Mouse (Mus musculus): ENCODE measurements around the gene Ank3. TPM values are rescaled to one million over a fixed set of nuclear protein-coding genes. Genes with fewer than 3 reads are reported as not detected.

Gene Ank3
- polyA plus RNA-seq, 1 experiment: 9.3 TPM

- TF ChIP-seq CTCF (IDR thresholded peaks at IDR 0.05; ENCODE audit: extremely low read depth, insufficient read length, insufficient replicate concordance, low read depth, low read length) (no peak), POLR2A (IDR thresholded peaks at IDR 0.05; ENCODE audit: low read depth, low read length) (no peak)
- 96% methylated on average over 18 of the region's 18 CpGs for WGBS
- H3K4me1 ChIP-seq (ENCODE audit: control insufficient read depth, insufficient read depth, insufficient read length, low read length): no peaks in the 10 kb centered on the region; the same call in 1 of the 2 replicates
- no peak overlapping the region for H3K4me3 ChIP-seq (ENCODE audit: low read depth, low read length)
- H3K27ac ChIP-seq (ENCODE audit: insufficient read depth, low read depth, low read length): no peak overlapping the region
- H3K36me3 ChIP-seq (ENCODE audit: control insufficient read depth, insufficient read depth, low read length): no peaks in the 10 kb centered on the region
- H3K27me3 ChIP-seq (ENCODE audit: control insufficient read depth, insufficient read depth, low read length): no peaks in the 10 kb centered on the region
Observed at GRCm38 (mm10) chr10:69892162-69892561, 493.6 kb downstream of the Ank3 start.

DNA sequence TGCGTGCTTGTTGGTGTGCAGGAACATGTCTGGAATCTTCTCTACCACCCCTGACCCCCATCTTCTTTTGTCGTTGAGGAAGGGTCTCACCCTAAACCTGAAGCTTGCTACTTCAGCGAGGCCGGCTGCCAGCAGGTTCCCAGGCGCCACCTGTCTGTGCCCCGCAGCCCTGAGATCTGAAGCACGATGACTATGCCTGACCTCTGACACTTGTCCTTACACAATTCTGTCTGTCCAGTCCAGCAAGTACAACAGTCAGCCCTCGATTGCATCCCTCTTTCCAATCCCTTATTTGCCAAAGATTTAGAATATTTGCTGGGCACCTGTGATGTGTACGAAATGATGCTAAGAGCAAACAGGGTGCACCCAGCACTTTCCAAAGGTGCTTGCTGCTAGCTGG lies 497.0 kb downstream of the Ank3 start:
- TF ChIP-seq CTCF (IDR thresholded peaks at IDR 0.05; ENCODE audit: extremely low read depth, insufficient read length, insufficient replicate concordance, low read depth, low read length) (no peak), POLR2A (IDR thresholded peaks at IDR 0.05; ENCODE audit: low read depth, low read length) (no peak)
- Histone ChIP-seq H3K27ac (ENCODE audit: insufficient read depth, low read depth, low read length) (no peak overlapping the region), H3K36me3 (ENCODE audit: control insufficient read depth, insufficient read depth, low read length) (no peaks in the 10 kb centered on the region), H3K27me3 (ENCODE audit: control insufficient read depth, insufficient read depth, low read length) (no peaks in the 10 kb centered on the region), H3K4me1 (ENCODE audit: control insufficient read depth, insufficient read depth, insufficient read length, low read length) (no peaks in the 10 kb centered on the region; the same call in 1 of the 2 replicates), H3K4me3 (ENCODE audit: low read depth, low read length) (no peak overlapping the region)
- 65% methylated on average over 9 of the region's 9 CpGs for WGBS

GRCm38 (mm10) chr10:69897927-69898326 lies 499.4 kb downstream of the Ank3 start:
- Histone ChIP-seq H3K27ac (ENCODE audit: insufficient read depth, low read depth, low read length) (no peak overlapping the region), H3K4me3 (ENCODE audit: low read depth, low read length) (no peak overlapping the region), H3K4me1 (ENCODE audit: control insufficient read depth, insufficient read depth, insufficient read length, low read length) (no peaks in the 10 kb centered on the region), H3K27me3 (ENCODE audit: control insufficient read depth, insufficient read depth, low read length) (no peaks in the 10 kb centered on the region), H3K36me3 (ENCODE audit: control insufficient read depth, insufficient read depth, low read length) (no peaks in the 10 kb centered on the region)
- 82% methylated on average over 5 of the region's 5 CpGs for WGBS
- TF ChIP-seq CTCF (IDR thresholded peaks at IDR 0.05; ENCODE audit: extremely low read depth, insufficient read length, insufficient replicate concordance, low read depth, low read length) (no peak), POLR2A (IDR thresholded peaks at IDR 0.05; ENCODE audit: low read depth, low read length) (no peak)

GRCm38 (mm10) chr10:69898821-69899220 lies 500.2 kb downstream of the Ank3 start:
- no peaks in the 10 kb centered on the region for H3K27me3 ChIP-seq (ENCODE audit: control insufficient read depth, insufficient read depth, low read length)
- TF ChIP-seq POLR2A (IDR thresholded peaks at IDR 0.05; ENCODE audit: low read depth, low read length) (no peak), CTCF (IDR thresholded peaks at IDR 0.05; ENCODE audit: extremely low read depth, insufficient read length, insufficient replicate concordance, low read depth, low read length) (no peak)
- H3K27ac ChIP-seq (ENCODE audit: insufficient read depth, low read depth, low read length): no peak overlapping the region
- 97% methylated on average over 8 of the region's 8 CpGs for WGBS
- no peak overlapping the region for H3K4me3 ChIP-seq (ENCODE audit: low read depth, low read length)
- H3K36me3 ChIP-seq (ENCODE audit: control insufficient read depth, insufficient read depth, low read length): no peaks in the 10 kb centered on the region
- H3K4me1 ChIP-seq (ENCODE audit: control insufficient read depth, insufficient read depth, insufficient read length, low read length): no peaks in the 10 kb centered on the region

- Histone ChIP-seq H3K4me1 (ENCODE audit: control insufficient read depth, insufficient read depth, insufficient read length, low read length) (no peaks in the 10 kb centered on the region), H3K27me3 (ENCODE audit: control insufficient read depth, insufficient read depth, low read length) (no peaks in the 10 kb centered on the region), H3K4me3 (ENCODE audit: low read depth, low read length) (no peak overlapping the region), H3K27ac (ENCODE audit: insufficient read depth, low read depth, low read length) (no peak overlapping the region), H3K36me3 (ENCODE audit: control insufficient read depth, insufficient read depth, low read length) (no peaks in the 10 kb centered on the region)
- WGBS: 84% methylated on average over 3 of the region's 3 CpGs
- TF ChIP-seq CTCF (IDR thresholded peaks at IDR 0.05; ENCODE audit: extremely low read depth, insufficient read length, insufficient replicate concordance, low read depth, low read length): no peak
- TF ChIP-seq POLR2A (IDR thresholded peaks at IDR 0.05; ENCODE audit: low read depth, low read length): no peak
Observed at GRCm38 (mm10) chr10:69899788-69900187, 501.2 kb downstream of the Ank3 start.

DNA sequence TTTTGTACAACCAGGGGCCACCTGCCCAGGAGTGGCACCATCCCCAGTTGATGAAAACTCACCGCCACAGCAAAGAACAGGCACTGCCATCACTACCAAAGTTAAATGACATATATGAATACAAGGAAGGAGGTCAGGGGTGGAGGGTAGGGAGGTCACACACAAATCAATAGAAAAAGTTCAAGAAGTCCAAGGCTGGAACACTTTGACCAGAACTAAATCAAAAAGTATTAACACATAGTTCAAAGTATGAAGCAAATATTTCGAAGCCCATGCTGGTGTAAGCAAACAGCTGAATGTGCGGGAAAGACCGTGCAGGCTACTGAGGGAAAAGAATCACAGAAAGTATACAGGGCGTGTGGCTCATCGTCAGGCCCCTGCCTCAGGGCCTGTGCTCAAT lies 503.5 kb downstream of the Ank3 start:
- Histone ChIP-seq H3K36me3 (ENCODE audit: control insufficient read depth, insufficient read depth, low read length) (no peaks in the 10 kb centered on the region), H3K27me3 (ENCODE audit: control insufficient read depth, insufficient read depth, low read length) (no peaks in the 10 kb centered on the region), H3K27ac (ENCODE audit: insufficient read depth, low read depth, low read length) (no peak overlapping the region), H3K4me3 (ENCODE audit: low read depth, low read length) (no peak overlapping the region), H3K4me1 (ENCODE audit: control insufficient read depth, insufficient read depth, insufficient read length, low read length) (no peaks in the 10 kb centered on the region)
- TF ChIP-seq CTCF (IDR thresholded peaks at IDR 0.05; ENCODE audit: extremely low read depth, insufficient read length, insufficient replicate concordance, low read depth, low read length): no peak
- TF ChIP-seq POLR2A (IDR thresholded peaks at IDR 0.05; ENCODE audit: low read depth, low read length): no peak
- 84% methylated on average over 6 of the region's 6 CpGs for WGBS

- Histone ChIP-seq H3K4me3 (ENCODE audit: low read depth, low read length) (no peak overlapping the region), H3K36me3 (ENCODE audit: control insufficient read depth, insufficient read depth, low read length) (no peaks in the 10 kb centered on the region), H3K27ac (ENCODE audit: insufficient read depth, low read depth, low read length) (no peak overlapping the region), H3K27me3 (ENCODE audit: control insufficient read depth, insufficient read depth, low read length) (no peaks in the 10 kb centered on the region), H3K4me1 (ENCODE audit: control insufficient read depth, insufficient read depth, insufficient read length, low read length) (peaks cover 10% of the 10 kb centered on the region; the same call in 1 of the 2 replicates)
- TF ChIP-seq CTCF (IDR thresholded peaks at IDR 0.05; ENCODE audit: extremely low read depth, insufficient read length, insufficient replicate concordance, low read depth, low read length) (no peak), POLR2A (IDR thresholded peaks at IDR 0.05; ENCODE audit: low read depth, low read length) (no peak)
- 64% methylated on average over 10 of the region's 10 CpGs for WGBS
Observed at GRCm38 (mm10) chr10:69904321-69904720, 505.7 kb downstream of the Ank3 start.
